9 mouse cellular contexts compared by ENCODE assay signal in genomic region chr11:119685477-119685876, GRCm38 (mm10).
DNase-seq lines count a peak whose midpoint lies in the region; ATAC-seq and TF ChIP-seq lines count a peak whose summit lies in the region.
"Had no signal": no experiment of that assay in that cellular context is flagged by ENCODE, and none has a peak within 500 bp of the region (broad histone marks: within the 10 kb centered on the region; RNA-seq: fewer than 3 reads in every experiment).

No protein-coding gene starts in this region.

- no peak for TF ChIP-seq POLR2A in embryonic fibroblast, embryonic 13.5 days (IDR thresholded peaks at IDR 0.05; ENCODE audit: low read depth, low read length)

- H3K9me3 ChIP-seq in stomach, embryonic 16.5 days (replicated peaks; ENCODE audit: control insufficient read depth, low read length) = no peaks in the 10 kb centered on the region

- H3K4me2 ChIP-seq in stomach, embryonic 16.5 days (ENCODE audit: low read depth, low read length) = 0 out of 2 replicates have a peak overlapping the region, but pooled peaks have one; percentile 11

- WGBS in stomach, embryonic 16.5 days = 17% methylated on average over 5 of the region's 5 CpGs

- no peaks in the 10 kb centered on the region for H3K27me3 ChIP-seq in stomach, embryonic 16.5 days (ENCODE audit: control insufficient read depth, insufficient read depth, low read length)
- H3K27me3 ChIP-seq: CH12.LX had no signal

- peak; percentile 87 for DNase-seq in heart, adult 11 months
- no peak for DNase-seq in heart, postnatal 25 days (ENCODE audit: low spot score)
- DNase-seq in 3134 (ENCODE audit: extremely low read depth, insufficient read length, low spot score) = peak; percentile 37
- DNase-seq in kidney, postnatal 25 days = peak; percentile 55 to 67
- no peak for DNase-seq in gastrocnemius, postnatal 10 days

- H3K9ac ChIP-seq in stomach, embryonic 16.5 days (ENCODE audit: low read length) = no peak overlapping the region

- intact Hi-C loops in heart, postnatal 25 days (cut with DNase I) = no loop called here

- peaks cover 19% of the 10 kb centered on the region for H3K4me1 ChIP-seq in embryonic fibroblast, embryonic 13.5 days (ENCODE audit: control insufficient read depth, insufficient read depth, low read length)
- peaks cover 25% of the 10 kb centered on the region for H3K4me1 ChIP-seq in stomach, embryonic 16.5 days (ENCODE audit: control insufficient read depth, insufficient read depth, low read length)

- H3K36me3 ChIP-seq in stomach, embryonic 16.5 days (ENCODE audit: control insufficient read depth, insufficient read depth, low read length) = no peaks in the 10 kb centered on the region

- H3K4me3 ChIP-seq in embryonic fibroblast, embryonic 13.5 days (ENCODE audit: insufficient read depth, low read length) = no peak overlapping the region
- no peak overlapping the region for H3K4me3 ChIP-seq in stomach, embryonic 16.5 days (replicated peaks; ENCODE audit: low read length)

- TF ChIP-seq CTCF in embryonic fibroblast, embryonic 13.5 days (IDR thresholded peaks at IDR 0.05; ENCODE audit: borderline replicate concordance, insufficient read depth, low read length) = no peak

- peak; percentile 56; the same call in 1 of the 2 replicates for ATAC-seq in stomach, embryonic 16.5 days (ENCODE audit: insufficient read depth, low FRiP score)
- no peak for ATAC-seq in CD4-positive, CD25-positive, alpha-beta regulatory T cell, adult 4 months

- H3K27ac ChIP-seq in embryonic fibroblast, embryonic 13.5 days (ENCODE audit: insufficient read depth, low read length) = peak overlapping the region; percentile 37
- H3K27ac ChIP-seq in stomach, embryonic 16.5 days (ENCODE audit: low read length) = peak overlapping the region; percentile 63

Comparison
In these comparisons a context has a peak if more than half of its experiments do, and no peak if none do; other contexts are left out.
1. DNase-seq: peak in heart, adult 11 months (single experiment), 3134 (single experiment) and kidney, postnatal 25 days (2 of 2); none in heart, postnatal 25 days (single experiment) and gastrocnemius, postnatal 10 days (single experiment).